In genomic region chr11:74837694-74838431, GRCm38 (mm10) we compare ENCODE assay signal across 8 mouse cellular contexts. TPM values are rescaled to one million over a fixed set of nuclear protein-coding genes. Genes with fewer than 3 reads are reported as not detected.
DNase-seq lines count a peak whose midpoint lies in the region; ATAC-seq and TF ChIP-seq lines count a peak whose summit lies in the region.

No protein-coding gene starts in this region.

- ATAC-seq in forebrain, embryonic 14.5 days = peak; percentile 78
- ATAC-seq in liver, postnatal 0 days = peak; percentile 82
- peak; percentile 71 for ATAC-seq in neural tube, embryonic 13.5 days (ENCODE audit: low read depth)

- intact Hi-C loops in heart, postnatal 10 days (cut with DNase I) = loop anchor here (1.0 kb wide), 1 partner anchor 8 kb away; the partner anchor contains the start of gene Mnt

- H3K4me1 ChIP-seq in forebrain, embryonic 14.5 days (ENCODE audit: control insufficient read depth, insufficient read depth, low read length) = peaks cover 16% of the 10 kb centered on the region
- H3K4me1 ChIP-seq in liver, postnatal 0 days (ENCODE audit: insufficient read depth) = peaks cover 42% of the 10 kb centered on the region
- peaks cover 61% of the 10 kb centered on the region for H3K4me1 ChIP-seq in neural tube, embryonic 13.5 days (replicated peaks)

- peak; percentile 53 for TF ChIP-seq CTCF in liver, postnatal 0 days (IDR thresholded peaks at IDR 0.05; ENCODE audit: low read depth)

- WGBS in forebrain, embryonic 14.5 days = under 1% methylated on average over 51 of the region's 54 CpGs
- WGBS in liver, postnatal 0 days (ENCODE audit: insufficient replicate concordance) = under 1% methylated on average over 53 of the region's 54 CpGs
- WGBS in neural tube, embryonic 13.5 days = under 1% methylated on average over 54 of the region's 54 CpGs

- DNase-seq in ES-CJ7 (ENCODE audit: low read depth, low spot score) = peak; percentile 95
- DNase-seq in cerebellum, adult 11 months = peak; percentile 95
- DNase-seq in forebrain, embryonic 14.5 days (ENCODE audit: low spot score) = peak; percentile 90
- DNase-seq in heart, postnatal 10 days = peak; percentile 97 to 98
- peak; percentile 93 for DNase-seq in layer of hippocampus, adult 11-12 months (ENCODE audit: low spot score)
- DNase-seq in liver, postnatal 0 days = peak; percentile 96
- peak; percentile 85 for DNase-seq in telencephalon, adult 2 months (ENCODE audit: low read depth, low spot score)

- no peaks in the 10 kb centered on the region for H3K9me3 ChIP-seq in forebrain, embryonic 14.5 days (replicated peaks; ENCODE audit: control insufficient read depth, low read length)
- no peaks in the 10 kb centered on the region for H3K9me3 ChIP-seq in liver, postnatal 0 days (ENCODE audit: low read length)
- H3K9me3 ChIP-seq in neural tube, embryonic 13.5 days = no peaks in the 10 kb centered on the region

- peak overlapping the region; percentile 53 for H3K4me3 ChIP-seq in forebrain, embryonic 14.5 days (ENCODE audit: low read depth, low read length)
- H3K4me3 ChIP-seq in liver, postnatal 0 days (ENCODE audit: low read depth, low read length) = peak overlapping the region; percentile 60
- H3K4me3 ChIP-seq in neural tube, embryonic 13.5 days = peak overlapping the region; percentile 54

- H3K4me2 ChIP-seq in forebrain, embryonic 14.5 days (ENCODE audit: low read length) = peak overlapping the region; percentile 87
- H3K4me2 ChIP-seq in liver, postnatal 0 days (ENCODE audit: low read depth, low read length) = peak overlapping the region; percentile 79
- H3K4me2 ChIP-seq in neural tube, embryonic 13.5 days = peak overlapping the region; percentile 80

- peak overlapping the region; percentile 87 for H3K27ac ChIP-seq in forebrain, embryonic 14.5 days (ENCODE audit: low read depth, low read length)
- H3K27ac ChIP-seq in liver, postnatal 0 days (ENCODE audit: low read depth) = peak overlapping the region; percentile 97
- H3K27ac ChIP-seq in neural tube, embryonic 13.5 days (replicated peaks) = peak overlapping the region; percentile 91

- TF ChIP-seq EP300 in liver, postnatal 0 days (IDR thresholded peaks at IDR 0.05; ENCODE audit: low read depth) = no peak

- H3K36me3 ChIP-seq in forebrain, embryonic 14.5 days (ENCODE audit: control insufficient read depth, insufficient read depth, low read length) = peaks cover 19% of the 10 kb centered on the region
- H3K36me3 ChIP-seq in liver, postnatal 0 days (replicated peaks; ENCODE audit: insufficient read depth, low read length) = peaks cover 12% of the 10 kb centered on the region; the same call in 1 of the 2 replicates
- peaks cover 17% of the 10 kb centered on the region for H3K36me3 ChIP-seq in neural tube, embryonic 13.5 days

- H3K9ac ChIP-seq in forebrain, embryonic 14.5 days (ENCODE audit: low read length) = peak overlapping the region; percentile 68
- peak overlapping the region; percentile 78 for H3K9ac ChIP-seq in liver, postnatal 0 days (replicated peaks)
- H3K9ac ChIP-seq in neural tube, embryonic 13.5 days = peak overlapping the region; percentile 73

- no peaks in the 10 kb centered on the region for H3K27me3 ChIP-seq in forebrain, embryonic 14.5 days (replicated peaks; ENCODE audit: control insufficient read depth, insufficient read depth, low read length)
- H3K27me3 ChIP-seq in liver, postnatal 0 days (ENCODE audit: insufficient read depth, low read length) = no peaks in the 10 kb centered on the region
- no peaks in the 10 kb centered on the region for H3K27me3 ChIP-seq in neural tube, embryonic 13.5 days

RNA-seq across cellular contexts. Expression of gene Mnt, which starts 7.1 kb away (rescaled TPM):
- 6.8 and 7.6 TPM in 2 replicates for polyA plus RNA-seq in forebrain, embryonic 14.5 days (2014; fragmentation: Nextera tagmentation; extraction: Ambion mirVana)
- total RNA-seq in heart, postnatal 10 days (2021) = 10 to 100 TPM; 12.1 to 14.6 TPM
- polyA plus RNA-seq in liver, postnatal 0 days (2015; fragmentation: Nextera tagmentation; extraction: Ambion mirVana) = 1.3 and 1.4 TPM in 2 replicates
- polyA plus RNA-seq in neural tube, embryonic 13.5 days (2015; fragmentation: Nextera tagmentation; extraction: Ambion mirVana) = 8.4 and 8.9 TPM in 2 replicates

RNA-seq across cellular contexts. Expression of gene Sgsm2, which starts 59.0 kb away (rescaled TPM):
- 8.3 and 10.6 TPM in 2 replicates for polyA plus RNA-seq in forebrain, embryonic 14.5 days (2014; fragmentation: Nextera tagmentation; extraction: Ambion mirVana)
- total RNA-seq in heart, postnatal 10 days (2021) = 10 to 100 TPM; 12.2 to 12.9 TPM
- polyA plus RNA-seq in liver, postnatal 0 days (2015; fragmentation: Nextera tagmentation; extraction: Ambion mirVana) = 0.79 and 0.87 TPM in 2 replicates
- polyA plus RNA-seq in neural tube, embryonic 13.5 days (2015; fragmentation: Nextera tagmentation; extraction: Ambion mirVana) = 17.1 and 19.7 TPM in 2 replicates

Comparison
In these comparisons a context has a peak if more than half of its experiments do, and no peak if none do; other contexts are left out.
1. Peak in every context shown above with its lines: DNase-seq, ATAC-seq, H3K4me3 ChIP-seq and H3K27ac ChIP-seq.